Mouse (Mus musculus) spleen, adult 12 weeks (tissue): Measurements from ENCODE around the gene Vmn1r119.
"Not testable (repeated sequence)": the region's sequence is repeated elsewhere in the genome, so short reads cannot be mapped to it uniquely, and the experiment has no call there.

Source experiments
- DNase-seq: peaks from one replicate; pipeline ENCODE4 v3.0.0; 2022; ENCODE audit warnings: low spot score

The Vmn1r119 gene

DNA sequence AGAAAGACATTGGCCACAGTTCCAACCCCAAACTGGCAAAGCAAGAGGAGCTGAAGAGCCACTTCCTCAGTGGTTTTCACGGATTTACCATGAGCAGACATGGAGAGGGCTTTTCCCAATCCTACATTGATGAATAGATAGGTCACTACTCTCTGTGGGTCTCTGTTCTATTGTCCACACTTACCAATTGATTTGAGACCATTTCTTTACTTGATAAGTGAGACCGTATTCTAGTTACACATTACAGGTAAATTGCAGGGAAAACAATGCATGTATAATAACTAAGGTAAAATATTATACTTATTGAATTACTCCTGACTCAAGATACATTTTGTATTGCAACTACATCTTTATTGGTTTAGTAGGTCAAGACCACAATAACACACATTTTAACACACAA is at the start of gene Vmn1r119:
Vmn1r119 (minus strand) TSS at position 101 of the 400 bp plus-strand sequence.
- DNase-seq = not testable (repeated sequence)

DNA sequence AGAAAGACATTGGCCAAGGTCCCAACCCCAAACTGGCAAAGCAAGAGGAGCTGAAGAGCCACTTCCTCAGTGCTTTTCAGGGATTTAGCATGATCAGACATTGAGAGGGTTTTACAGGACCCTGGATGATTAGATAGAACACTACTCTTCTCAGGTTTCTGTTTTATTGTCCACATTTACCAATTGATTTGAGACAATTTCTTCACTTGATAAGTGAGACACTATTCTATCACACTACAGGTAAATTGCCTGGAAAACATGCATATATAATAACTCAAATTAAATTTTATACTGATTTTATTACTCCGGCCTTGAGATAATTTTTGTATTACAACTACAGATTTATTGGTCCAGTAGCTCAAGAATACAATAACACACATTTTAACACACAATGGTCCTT is 41.4 kb upstream of the Vmn1r119 start, which contains the start of gene Vmn1r120:
Vmn1r120 (minus strand) TSS at position 101 of the 400 bp plus-strand sequence.
- not testable (repeated sequence) for DNase-seq
